Mouse (Mus musculus): ENCODE data around the gene Zfyve21. TPM values are rescaled to one million over a fixed set of nuclear protein-coding genes. Genes with fewer than 3 reads are reported as not detected.

The Zfyve21 gene
- polyA plus RNA-seq, 1 experiment from 2014 or later, result 46.4 TPM

DNA sequence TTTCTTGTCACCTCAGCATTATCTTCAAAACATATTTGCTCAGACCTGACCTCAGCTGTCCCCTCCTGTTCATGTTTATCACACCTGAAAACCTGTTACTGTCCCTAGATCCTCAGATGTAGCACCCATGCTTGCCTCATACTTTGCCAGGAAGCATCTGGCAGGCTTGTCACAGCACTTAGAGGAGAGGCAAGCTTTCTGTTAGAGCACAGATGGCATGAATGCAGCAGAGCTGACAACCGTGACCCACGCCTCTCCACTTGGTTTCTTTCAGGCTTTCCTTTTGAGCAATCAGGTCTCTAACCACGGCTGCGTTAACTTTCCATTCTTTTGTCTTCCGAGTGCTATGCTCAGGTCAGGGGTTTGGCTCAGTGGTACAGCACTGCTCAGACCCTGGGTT, 15.5 kb downstream of the Zfyve21 start:
- H3K4me2 ChIP-seq, result no peak overlapping the region
- H3K36me3 ChIP-seq, result peaks cover 88% of the 10 kb centered on the region
- H3K4me1 ChIP-seq (replicated peaks), result no peaks in the 10 kb centered on the region
- no peak for ATAC-seq (ENCODE audit: low FRiP score, low read depth)
- H3K9ac ChIP-seq, result no peak overlapping the region
- H3K27me3 ChIP-seq, result no peaks in the 10 kb centered on the region
- H3K4me3 ChIP-seq, result no peak overlapping the region
- H3K27ac ChIP-seq (replicated peaks), result no peak overlapping the region
- H3K9me3 ChIP-seq, result no peaks in the 10 kb centered on the region
- 27% methylated on average over 5 of the region's 5 CpGs for WGBS

DNA sequence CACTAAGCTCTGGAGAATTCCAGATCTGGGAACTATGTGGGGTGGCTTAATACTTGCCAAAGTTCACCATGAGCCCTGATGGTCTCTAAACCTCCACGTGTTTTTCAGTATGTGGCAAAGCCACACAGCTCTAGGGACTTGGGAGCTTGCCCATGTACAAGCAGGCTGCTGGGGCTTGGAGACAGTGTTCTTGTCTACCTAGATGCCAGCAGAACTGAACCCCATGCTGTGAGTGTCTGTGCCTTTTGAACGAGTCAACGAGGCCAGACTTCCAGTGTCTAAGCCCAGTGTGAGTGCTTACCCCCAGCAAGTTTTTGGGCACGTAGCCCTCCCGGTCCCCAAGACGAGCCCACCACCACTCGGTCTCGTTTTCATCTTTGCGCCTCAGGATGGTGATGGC, 16.0 kb downstream of the Zfyve21 start:
- Histone ChIP-seq H3K9me3 (no peaks in the 10 kb centered on the region), H3K27ac (replicated peaks) (no peak overlapping the region), H3K36me3 (peaks cover 90% of the 10 kb centered on the region), H3K27me3 (no peaks in the 10 kb centered on the region), H3K4me2 (no peak overlapping the region), H3K4me3 (no peak overlapping the region), H3K4me1 (replicated peaks) (no peaks in the 10 kb centered on the region), H3K9ac (no peak overlapping the region)
- no peak; the same call in 1 of the 2 replicates for ATAC-seq (ENCODE audit: low FRiP score, low read depth)
- WGBS, result 75% methylated on average over 9 of the region's 9 CpGs

DNA sequence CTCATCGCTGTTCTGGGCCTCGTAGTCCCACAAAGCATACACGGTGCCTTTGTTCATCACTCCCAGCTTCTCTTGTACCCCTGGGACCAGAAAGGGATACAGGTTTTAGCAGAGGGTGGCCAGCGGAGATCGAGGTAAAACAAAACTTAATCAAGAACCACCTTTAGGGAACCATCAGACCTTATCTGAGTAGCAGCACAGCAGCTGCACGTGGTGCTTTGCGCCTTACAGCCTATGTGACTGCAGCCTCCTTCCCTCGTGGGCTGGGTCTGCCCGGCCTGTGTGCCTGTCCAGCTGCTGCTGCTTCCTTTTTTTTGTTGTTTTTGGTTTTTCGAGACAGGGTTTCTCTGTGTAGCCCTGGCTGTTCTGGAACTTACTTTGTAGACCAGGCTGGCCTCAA, 16.4 kb downstream of the Zfyve21 start:
- no peak for ATAC-seq (ENCODE audit: low FRiP score, low read depth)
- no peaks in the 10 kb centered on the region for H3K27me3 ChIP-seq
- H3K9ac ChIP-seq, result no peak overlapping the region
- H3K27ac ChIP-seq (replicated peaks), result no peak overlapping the region
- H3K9me3 ChIP-seq, result no peaks in the 10 kb centered on the region
- whole genome bisulfite sequencing, result 86% methylated on average over 10 of the region's 10 CpGs
- H3K4me1 ChIP-seq (replicated peaks), result no peaks in the 10 kb centered on the region
- H3K36me3 ChIP-seq, result peaks cover 90% of the 10 kb centered on the region
- no peak overlapping the region for H3K4me2 ChIP-seq
- no peak overlapping the region for H3K4me3 ChIP-seq

DNA sequence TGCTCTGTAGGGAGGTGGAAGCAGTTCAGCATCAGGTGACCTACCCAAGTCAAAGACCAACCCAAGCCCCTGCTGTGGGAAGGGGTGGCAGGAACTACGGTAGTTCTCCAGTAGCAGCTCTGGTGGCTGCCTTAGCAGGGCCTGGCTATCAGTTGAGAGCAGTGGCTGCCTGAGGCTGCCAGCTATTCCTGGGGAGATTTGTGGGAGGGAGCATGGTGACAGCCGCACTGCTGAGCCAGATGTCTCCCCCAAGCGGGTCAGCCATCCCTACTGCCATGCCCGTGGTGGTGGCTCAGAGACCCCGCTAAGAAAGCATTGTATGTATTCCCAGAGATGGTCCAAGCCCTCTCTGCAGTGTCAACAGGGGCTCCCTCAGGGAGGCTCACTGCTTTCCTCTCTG, 18.7 kb downstream of the Zfyve21 start:
- Histone ChIP-seq H3K9me3 (no peaks in the 10 kb centered on the region), H3K27ac (replicated peaks) (no peak overlapping the region), H3K4me2 (no peak overlapping the region), H3K9ac (no peak overlapping the region), H3K27me3 (no peaks in the 10 kb centered on the region), H3K4me1 (replicated peaks) (no peaks in the 10 kb centered on the region), H3K36me3 (peaks cover 88% of the 10 kb centered on the region), H3K4me3 (no peak overlapping the region)
- ATAC-seq (ENCODE audit: low FRiP score, low read depth), result no peak
- 85% methylated on average over 5 of the region's 5 CpGs for WGBS

DNA sequence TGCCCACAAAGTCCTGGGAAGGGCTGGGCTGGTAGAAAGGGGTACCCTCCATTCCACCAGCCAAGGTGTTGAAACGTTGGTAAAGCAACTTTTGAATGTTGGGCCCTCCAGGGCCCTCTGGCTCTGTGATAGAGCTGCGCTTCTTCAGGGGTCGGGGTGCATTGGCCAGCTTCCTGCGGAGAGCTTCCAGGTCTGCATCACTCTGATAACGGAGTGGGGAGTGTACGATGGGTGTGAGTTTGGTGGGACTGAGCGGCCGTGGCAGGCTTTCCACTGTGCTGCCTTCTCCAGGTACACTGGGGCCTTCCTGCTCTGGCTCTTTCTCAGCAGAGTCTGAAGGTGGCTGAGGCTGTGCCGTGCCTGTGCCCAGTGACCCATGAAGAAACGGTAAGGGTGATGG, 19.5 kb downstream of the Zfyve21 start:
- whole genome bisulfite sequencing, result 92% methylated on average over 10 of the region's 10 CpGs
- no peak overlapping the region for H3K9ac ChIP-seq
- no peak overlapping the region for H3K4me3 ChIP-seq
- ATAC-seq (ENCODE audit: low FRiP score, low read depth), result no peak
- no peak overlapping the region for H3K27ac ChIP-seq (replicated peaks)
- peaks cover 88% of the 10 kb centered on the region for H3K36me3 ChIP-seq
- H3K9me3 ChIP-seq, result no peaks in the 10 kb centered on the region
- no peaks in the 10 kb centered on the region for H3K27me3 ChIP-seq
- no peak overlapping the region for H3K4me2 ChIP-seq
- no peaks in the 10 kb centered on the region for H3K4me1 ChIP-seq (replicated peaks)

DNA sequence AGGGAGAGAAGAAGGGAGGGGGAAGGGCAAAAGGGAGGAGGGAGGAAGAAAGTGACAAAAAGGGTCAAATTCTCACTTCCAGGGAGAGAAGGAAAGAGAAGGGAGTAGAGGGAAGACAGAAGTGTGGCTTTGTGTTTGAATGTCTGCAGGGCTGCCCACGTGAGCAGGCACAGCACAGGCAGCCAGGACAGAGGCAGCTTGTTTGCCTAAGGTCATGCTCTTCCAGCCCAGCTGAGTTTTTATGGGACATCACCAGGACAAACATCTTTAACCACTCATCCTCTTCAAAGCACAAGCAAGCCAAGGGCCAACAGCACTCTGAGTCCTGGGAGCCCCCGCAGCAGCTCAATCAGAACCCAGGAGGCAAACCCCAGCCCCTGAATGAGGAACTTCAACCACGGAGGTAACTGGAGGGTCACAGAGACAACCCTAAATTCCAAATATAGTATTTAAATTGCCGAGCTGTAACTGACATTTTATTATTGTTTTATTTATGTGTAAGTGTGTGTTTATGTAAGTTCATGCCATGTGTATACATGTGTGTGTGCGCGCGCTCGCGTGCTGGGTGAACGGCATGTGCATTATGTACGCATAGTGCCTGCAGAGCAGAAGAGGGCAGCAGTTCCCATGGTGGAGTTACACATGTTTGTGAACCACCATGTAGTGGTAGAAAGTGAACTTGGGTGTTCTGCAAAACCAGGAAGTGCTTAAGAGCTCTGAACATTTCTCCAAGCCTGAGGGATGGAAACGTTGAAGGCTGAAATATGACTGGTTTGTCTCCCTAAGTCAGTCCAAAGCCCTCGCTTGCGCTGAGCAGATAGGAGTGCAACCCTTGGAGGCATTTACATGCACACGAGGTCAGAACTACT, 28.8 kb downstream of the Zfyve21 start:
- no peaks in the 10 kb centered on the region for H3K4me1 ChIP-seq (replicated peaks)
- no peaks in the 10 kb centered on the region for H3K27me3 ChIP-seq
- WGBS, result 87% methylated on average over 15 of the region's 15 CpGs
- H3K9ac ChIP-seq, result no peak overlapping the region
- no peak overlapping the region for H3K27ac ChIP-seq (replicated peaks)
- no peak overlapping the region for H3K4me3 ChIP-seq
- ATAC-seq (ENCODE audit: low FRiP score, low read depth), result no peak
- peaks cover 42% of the 10 kb centered on the region for H3K36me3 ChIP-seq
- no peaks in the 10 kb centered on the region for H3K9me3 ChIP-seq
- H3K4me2 ChIP-seq, result no peak overlapping the region

DNA sequence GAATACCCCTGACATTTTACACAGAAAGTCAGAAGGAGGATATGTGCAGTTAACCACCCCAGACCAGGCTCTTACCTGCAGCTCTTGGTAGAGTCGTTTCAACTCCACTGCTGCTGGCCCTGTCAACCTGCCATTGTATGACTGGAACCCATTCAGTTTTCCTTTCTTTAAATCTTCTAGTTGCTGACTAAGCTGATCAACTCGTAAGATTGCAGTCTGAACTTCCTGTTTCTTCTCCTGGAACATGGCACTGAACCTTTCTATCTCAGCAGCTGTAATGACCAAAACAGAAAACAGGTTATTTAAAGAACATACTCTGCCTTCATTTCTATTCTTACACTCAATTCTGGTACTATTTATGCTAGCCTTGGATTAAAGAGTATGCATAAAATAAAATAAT, 29.5 kb downstream of the Zfyve21 start:
- peaks cover 35% of the 10 kb centered on the region for H3K36me3 ChIP-seq
- H3K27me3 ChIP-seq, result no peaks in the 10 kb centered on the region
- no peak for ATAC-seq (ENCODE audit: low FRiP score, low read depth)
- H3K4me1 ChIP-seq (replicated peaks), result no peaks in the 10 kb centered on the region
- H3K27ac ChIP-seq (replicated peaks), result no peak overlapping the region
- WGBS, result 67% methylated on average over 2 of the region's 2 CpGs
- no peak overlapping the region for H3K4me3 ChIP-seq
- H3K9me3 ChIP-seq, result no peaks in the 10 kb centered on the region
- no peak overlapping the region for H3K9ac ChIP-seq
- H3K4me2 ChIP-seq, result no peak overlapping the region

DNA sequence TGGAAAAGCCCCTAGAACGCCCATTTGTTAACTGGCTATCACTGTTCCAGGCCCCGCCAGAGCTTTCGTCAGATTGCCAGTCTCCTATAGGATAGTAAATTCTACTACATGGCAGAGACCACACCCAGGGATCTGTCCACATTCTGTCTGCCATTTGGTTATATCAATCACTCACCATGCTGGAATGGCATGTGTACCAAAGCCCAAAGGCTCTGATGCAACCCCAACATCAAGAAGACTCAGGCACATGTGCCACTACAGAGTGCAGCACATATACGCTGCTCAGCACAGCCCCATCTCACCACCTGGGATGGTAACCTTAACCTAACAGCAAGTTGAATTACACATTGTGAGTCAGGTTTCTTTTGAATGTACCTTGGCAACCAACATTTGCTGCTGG, 32.0 kb downstream of the Zfyve21 start:
- Histone ChIP-seq H3K9ac (no peak overlapping the region), H3K27me3 (no peaks in the 10 kb centered on the region), H3K4me3 (no peak overlapping the region), H3K36me3 (peaks cover 11% of the 10 kb centered on the region; the same call in 1 of the 2 replicates), H3K9me3 (no peaks in the 10 kb centered on the region), H3K4me2 (no peak overlapping the region), H3K27ac (replicated peaks) (no peak overlapping the region), H3K4me1 (replicated peaks) (no peaks in the 10 kb centered on the region)
- ATAC-seq (ENCODE audit: low FRiP score, low read depth), result no peak
- WGBS, result 92% methylated on average over 4 of the region's 4 CpGs

DNA sequence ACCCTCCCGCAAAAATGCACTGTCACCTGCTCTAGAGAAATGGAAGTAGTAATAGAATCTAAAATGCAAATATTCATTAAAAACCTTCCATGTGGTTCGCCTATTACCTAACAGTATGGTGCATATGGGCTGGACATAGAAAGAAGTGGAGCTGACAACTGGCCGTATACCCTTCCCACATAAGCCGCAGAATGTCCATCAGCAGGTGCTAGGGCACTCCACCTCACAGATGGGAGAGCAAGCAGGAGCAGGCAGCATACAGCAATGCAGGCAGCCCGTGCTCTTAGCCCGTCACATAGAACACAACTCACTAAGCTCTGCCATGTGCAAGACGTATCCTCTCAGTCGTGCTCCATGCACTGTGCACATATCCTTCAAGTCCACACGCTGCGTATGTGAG, 32.8 kb downstream of the Zfyve21 start:
- Histone ChIP-seq H3K9ac (no peak overlapping the region), H3K4me1 (replicated peaks) (no peaks in the 10 kb centered on the region), H3K4me3 (no peak overlapping the region), H3K27me3 (no peaks in the 10 kb centered on the region), H3K4me2 (no peak overlapping the region), H3K36me3 (peaks cover 11% of the 10 kb centered on the region; the same call in 1 of the 2 replicates), H3K27ac (replicated peaks) (no peak overlapping the region), H3K9me3 (no peaks in the 10 kb centered on the region)
- 90% methylated on average over 10 of the region's 10 CpGs for WGBS
- no peak for ATAC-seq (ENCODE audit: low FRiP score, low read depth)

DNA sequence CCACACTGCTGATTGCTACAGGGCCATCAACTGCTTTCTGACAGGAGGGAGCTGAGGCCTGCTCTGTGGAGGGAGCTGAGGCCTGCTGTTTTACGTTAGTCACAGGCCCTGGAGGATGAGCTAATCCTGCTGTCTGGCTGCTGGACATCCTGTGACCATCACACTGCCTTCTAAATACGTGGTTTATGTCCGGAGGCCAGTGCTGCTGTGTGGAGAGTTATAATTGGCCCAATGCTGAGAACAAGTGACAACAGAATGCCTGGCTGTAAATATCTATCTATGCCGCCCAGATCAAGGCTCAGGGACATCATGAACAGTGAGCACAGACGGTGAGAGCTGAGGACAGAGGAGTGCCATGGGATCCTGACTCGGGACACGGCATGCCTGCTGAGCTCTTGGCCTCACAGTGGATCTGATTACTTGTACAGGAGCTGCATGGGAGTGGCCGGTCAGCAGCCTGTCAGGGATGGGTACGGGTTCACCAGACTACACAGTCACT, 34.4 kb downstream of the Zfyve21 start:
- ATAC-seq (ENCODE audit: low FRiP score, low read depth), result no peak
- no peaks in the 10 kb centered on the region for H3K9me3 ChIP-seq

DNA sequence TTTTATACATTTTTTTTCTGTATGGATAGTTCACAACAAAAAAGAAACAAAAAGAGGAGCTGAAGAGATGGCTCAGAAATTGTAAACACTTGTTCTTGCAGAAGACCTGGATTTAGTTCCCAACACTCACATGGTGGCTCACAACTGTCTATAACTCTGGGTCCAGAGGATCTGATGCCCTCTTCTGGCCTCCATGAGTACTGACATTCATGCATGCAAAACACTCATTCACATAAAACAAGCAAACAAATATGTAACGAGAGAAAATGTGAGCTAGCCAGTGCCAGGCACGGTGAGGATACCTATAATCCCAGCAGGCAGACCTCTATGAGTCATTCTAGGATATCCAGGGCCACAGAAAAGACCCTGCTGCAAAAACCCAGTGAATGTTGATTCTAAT, 37.3 kb downstream of the Zfyve21 start:
- Histone ChIP-seq H3K4me2 (no peak overlapping the region), H3K4me3 (no peak overlapping the region), H3K9me3 (no peaks in the 10 kb centered on the region), H3K27me3 (no peaks in the 10 kb centered on the region), H3K27ac (replicated peaks) (no peak overlapping the region), H3K36me3 (0 out of 2 replicates have a peak, but pooled peaks cover 3% of the 10 kb centered on the region), H3K4me1 (replicated peaks) (no peaks in the 10 kb centered on the region), H3K9ac (no peak overlapping the region)
- 65% methylated on average over 2 of the region's 2 CpGs for WGBS
- ATAC-seq (ENCODE audit: low FRiP score, low read depth), result no peak

More for the DNA sequence above, 34.4 kb downstream of the Zfyve21 start:
- Histone ChIP-seq H3K9ac (no peak overlapping the region), H3K4me3 (no peak overlapping the region), H3K36me3 (no peaks in the 10 kb centered on the region), H3K27ac (replicated peaks) (no peak overlapping the region), H3K4me1 (replicated peaks) (no peaks in the 10 kb centered on the region), H3K4me2 (no peak overlapping the region), H3K27me3 (no peaks in the 10 kb centered on the region)
- 76% methylated on average over 9 of the region's 9 CpGs for whole genome bisulfite sequencing

DNA sequence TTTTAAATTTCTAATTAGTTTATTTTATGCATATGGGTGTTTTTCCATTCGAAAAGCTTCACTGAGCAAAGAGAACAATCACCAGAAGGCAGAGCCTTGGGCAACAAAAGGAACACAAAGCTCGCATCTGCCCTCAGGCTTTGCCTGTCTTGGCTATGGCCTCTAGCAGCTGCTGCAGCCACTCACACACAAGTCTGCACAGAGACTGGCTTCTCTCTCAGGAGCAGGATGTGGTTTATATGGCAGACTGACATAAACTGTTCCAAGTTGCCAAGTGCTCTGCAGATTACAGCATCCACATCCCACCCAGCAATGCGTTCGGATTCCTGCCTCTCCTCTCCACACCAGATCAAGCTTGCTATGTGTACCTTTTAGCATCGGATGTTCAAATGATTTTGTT, 37.8 kb downstream of the Zfyve21 start:
- Histone ChIP-seq H3K27me3 (no peaks in the 10 kb centered on the region), H3K36me3 (0 out of 2 replicates have a peak, but pooled peaks cover 5% of the 10 kb centered on the region), H3K4me2 (no peak overlapping the region), H3K9me3 (no peaks in the 10 kb centered on the region), H3K4me1 (replicated peaks) (no peaks in the 10 kb centered on the region), H3K27ac (replicated peaks) (no peak overlapping the region), H3K9ac (no peak overlapping the region), H3K4me3 (no peak overlapping the region)
- no peak for ATAC-seq (ENCODE audit: low FRiP score, low read depth)
- 72% methylated on average over 5 of the region's 5 CpGs for WGBS

Measured in hindbrain, embryonic 15.5 days (tissue).